Mouse (Mus musculus) cerebellum, adult 2 months (tissue): ENCODE data around the gene Ppme1. TPM values are rescaled to one million over a fixed set of nuclear protein-coding genes. Genes with fewer than 3 reads are reported as not detected.

Experiments used
- DNase-seq, 2 experiments: peaks; one replicate each; pipeline ENCODE4 v3.0.0; 2021
- H3K27ac ChIP-seq: fragments of 200-500 bp; 2 replicates; pipeline ENCODE4 v1.5.1; 2012; ENCODE audit warnings: low read length, control low read depth, inconsistent platforms; ENCODE audit not compliant: insufficient read depth
- H3K27me3 ChIP-seq: fragments of 200-500 bp; 2 replicates; pipeline ENCODE4 v1.6.1; 2012; ENCODE audit warnings: inconsistent platforms, mild to moderate bottlenecking, low read length, moderate library complexity; ENCODE audit not compliant: control insufficient read depth, insufficient read depth
- H3K4me1 ChIP-seq: fragments of 200-500 bp; 2 replicates; pipeline ENCODE4 v1.6.1; 2011; ENCODE audit warnings: low read length; ENCODE audit not compliant: control insufficient read depth, insufficient read depth
- H3K4me3 ChIP-seq: fragments of 200-500 bp; replicated peaks from 2 replicates; pipeline ENCODE3; 2011; ENCODE audit warnings: mild to moderate bottlenecking, low read depth, low read length, control low read depth; ENCODE audit not compliant: insufficient read depth
- CTCF ChIP-seq: fragments of 200-500 bp; IDR thresholded peaks from 2 replicates; pipeline ENCODE4 v1.5.1; 2011; ENCODE audit warnings: low read depth, mild to moderate bottlenecking, control low read depth, low read length, moderate library complexity, borderline replicate concordance; ENCODE audit not compliant: insufficient read depth
- POLR2A ChIP-seq: fragments of 200-500 bp; IDR thresholded peaks from 2 replicates; pipeline ENCODE4 v1.6.1; 2011; ENCODE audit warnings: low read length, control low read depth, borderline replicate concordance; ENCODE audit not compliant: insufficient read depth
- WGBS: fragments of 180-500 bp; shearing (Covaris S2); methylation state at CpG from one replicate; pipeline ENCODE4 v1.1.7; 2018; 5-methylcytosine and 5-hydroxymethylcytosine counted together
- polyA plus RNA-seq: library from polyadenylated mRNA; depleted of rRNA; stranded (reverse); fragments of >200 nt; gene quantifications from 2 replicates; pipeline ENCODE4 v1.2.3, GENCODE M21; 2012

Ppme1 gene
- polyA plus RNA-seq, 1 experiment = 208 TPM

- H3K4me1 ChIP-seq = no peaks in the 10 kb centered on the region
- no peak for DNase-seq
- no peak for TF ChIP-seq POLR2A
- TF ChIP-seq CTCF = no peak
- no peak overlapping the region for H3K4me3 ChIP-seq
- no peak overlapping the region for H3K27ac ChIP-seq
- H3K27me3 ChIP-seq = no peaks in the 10 kb centered on the region
- WGBS = 38% methylated on average over 3 of the region's 3 CpGs
Measured at GRCm38 (mm10) chr7:100323721-100324120, 48.4 kb downstream of the Ppme1 start.

GRCm38 (mm10) chr7:100317534-100317933 is 54.6 kb downstream of the Ppme1 start:
- Histone ChIP-seq H3K4me3 (no peak overlapping the region), H3K27ac (no peak overlapping the region), H3K4me1 (no peaks in the 10 kb centered on the region), H3K27me3 (no peaks in the 10 kb centered on the region; the same call in 1 of the 2 replicates)
- 96% methylated on average over 5 of the region's 5 CpGs for WGBS
- TF ChIP-seq CTCF = no peak
- TF ChIP-seq POLR2A = no peak
- DNase-seq = no peak

- H3K27ac ChIP-seq = no peak overlapping the region
- no peaks in the 10 kb centered on the region for H3K4me1 ChIP-seq
- no peak overlapping the region for H3K4me3 ChIP-seq
- TF ChIP-seq POLR2A (no peak), CTCF (no peak)
- DNase-seq = no peak
- H3K27me3 ChIP-seq = no peaks in the 10 kb centered on the region; the same call in 1 of the 2 replicates
- 97% methylated on average over 8 of the region's 8 CpGs for WGBS
Measured at GRCm38 (mm10) chr7:100316924-100317323, 55.2 kb downstream of the Ppme1 start.

- no peak for TF ChIP-seq CTCF
- no peak for TF ChIP-seq POLR2A
- Histone ChIP-seq H3K4me3 (no peak overlapping the region), H3K4me1 (no peaks in the 10 kb centered on the region), H3K27ac (no peak overlapping the region), H3K27me3 (no peaks in the 10 kb centered on the region; the same call in 1 of the 2 replicates)
- DNase-seq = no peak
- WGBS = 95% methylated on average over 4 of the region's 4 CpGs
Measured at GRCm38 (mm10) chr7:100312716-100313115, 59.4 kb downstream of the Ppme1 start.

- H3K27me3 ChIP-seq = no peaks in the 10 kb centered on the region
- H3K4me1 ChIP-seq = no peaks in the 10 kb centered on the region
- H3K4me3 ChIP-seq = no peak overlapping the region
- no peak for DNase-seq
- 83% methylated on average over 12 of the region's 12 CpGs for WGBS
- H3K27ac ChIP-seq = no peak overlapping the region
- TF ChIP-seq POLR2A (no peak), CTCF (no peak)
Measured at GRCm38 (mm10) chr7:100310290-100310689, 61.8 kb downstream of the Ppme1 start.

- no peak overlapping the region for H3K4me3 ChIP-seq
- no peak for TF ChIP-seq POLR2A
- TF ChIP-seq CTCF = no peak
- 60% methylated on average over 6 of the region's 6 CpGs for WGBS
- H3K27ac ChIP-seq = no peak overlapping the region
- H3K27me3 ChIP-seq = no peaks in the 10 kb centered on the region
- no peaks in the 10 kb centered on the region for H3K4me1 ChIP-seq
- no peak for DNase-seq
Measured at GRCm38 (mm10) chr7:100309679-100310078, 62.4 kb downstream of the Ppme1 start.

GRCm38 (mm10) chr7:100309216-100309615 is 62.9 kb downstream of the Ppme1 start:
- DNase-seq = no peak
- TF ChIP-seq CTCF (no peak), POLR2A (no peak)
- H3K4me1 ChIP-seq = no peaks in the 10 kb centered on the region
- no peak overlapping the region for H3K4me3 ChIP-seq
- WGBS = 60% methylated on average over 1 of the region's 1 CpGs
- no peak overlapping the region for H3K27ac ChIP-seq
- H3K27me3 ChIP-seq = no peaks in the 10 kb centered on the region

- Histone ChIP-seq H3K4me3 (no peak overlapping the region), H3K27me3 (no peaks in the 10 kb centered on the region), H3K27ac (no peak overlapping the region), H3K4me1 (no peaks in the 10 kb centered on the region)
- 59% methylated on average over 6 of the region's 6 CpGs for WGBS
- peak in 1 of 2 experiments; percentile 12 for DNase-seq
- TF ChIP-seq POLR2A (no peak), CTCF (no peak)
Measured at GRCm38 (mm10) chr7:100307872-100308653, 64.0 kb downstream of the Ppme1 start.
